Mouse (Mus musculus) heart, embryonic 14.5 days (tissue): Measurements from ENCODE around the gene Slamf6. TPM values are rescaled to one million over a fixed set of nuclear protein-coding genes. Genes with fewer than 3 reads are reported as not detected.

Source experiments
- ATAC-seq: fragments of 200-750 bp; cut with Nextera tagmentation; 2 replicates; pipeline ENCODE4 v1.8.0; 2017; ENCODE audit warnings: low read depth, moderate TSS enrichment; ENCODE audit not compliant: insufficient number of reproducible peaks, insufficient read depth, low FRiP score
- H3K27ac ChIP-seq, 2 experiments: fragments of 200-500 bp in 1 of 2; fragments of 300-500 bp in 1 of 2; sonication (generic) in 1 of 2; replicated peaks in 1 of 2; 2 replicates each; pipeline ENCODE4 v1.5.1; 2012 to 2014; ENCODE audit warnings: low read depth in 2 of 2, low read length in 2 of 2, control low read depth in 1 of 2, mild to moderate bottlenecking in 1 of 2, mixed read lengths in 1 of 2; ENCODE audit not compliant: control insufficient read depth in 1 of 2, insufficient read depth in 1 of 2
- H3K27me3 ChIP-seq: fragments of 300-500 bp; sonication (generic); 2 replicates; pipeline ENCODE4 v1.6.1; 2014; ENCODE audit warnings: mild to moderate bottlenecking, low read length, control low read depth; ENCODE audit not compliant: control insufficient read depth, insufficient read depth
- H3K36me3 ChIP-seq: fragments of 300-500 bp; sonication (generic); 2 replicates; pipeline ENCODE4 v1.6.1; 2014; ENCODE audit warnings: mild to moderate bottlenecking, control low read depth, low read length, mixed read lengths; ENCODE audit not compliant: control insufficient read depth, insufficient read depth
- H3K4me1 ChIP-seq, 2 experiments: fragments of 200-500 bp in 1 of 2; fragments of 300-500 bp in 1 of 2; sonication (generic) in 1 of 2; 2 replicates each; pipeline ENCODE4 v1.6.1; 2012 to 2014; ENCODE audit warnings: low read length in 2 of 2, control low read depth in 1 of 2, mixed read lengths in 1 of 2; ENCODE audit not compliant: control insufficient read depth in 2 of 2, insufficient read depth in 2 of 2
- H3K4me2 ChIP-seq: fragments of 300-500 bp; sonication (generic); 2 replicates; pipeline ENCODE4 v1.6.1; 2014; ENCODE audit warnings: mild to moderate bottlenecking, low read length
- H3K4me3 ChIP-seq, 2 experiments: fragments of 200-500 bp in 1 of 2; fragments of 300-500 bp in 1 of 2; sonication (generic) in 1 of 2; 2 replicates each; pipeline ENCODE4 v1.5.1; 2012 to 2014; ENCODE audit warnings: low read length in 2 of 2, mild to moderate bottlenecking in 2 of 2, control low read depth in 1 of 2, low read depth in 1 of 2, moderate library complexity in 1 of 2; ENCODE audit not compliant: control insufficient read depth in 1 of 2, insufficient read depth in 1 of 2
- H3K9ac ChIP-seq: fragments of 300-500 bp; sonication (generic); 2 replicates; pipeline ENCODE4 v1.6.1; 2014; ENCODE audit warnings: mild to moderate bottlenecking, low read length
- H3K9me3 ChIP-seq: fragments of 300-500 bp; sonication (generic); 2 replicates; pipeline ENCODE4 v1.6.1; 2016; ENCODE audit warnings: low read length, control low read depth; ENCODE audit not compliant: control insufficient read depth
- WGBS: fragments of 180-500 bp; shearing (Covaris S2); extraction: QIAGEN DNeasy Blood & Tissue Kit; methylation state at CpG from one replicate; pipeline ENCODE4 v1.1.7; 2014; 5-methylcytosine and 5-hydroxymethylcytosine counted together
- polyA plus RNA-seq: library from polyadenylated mRNA; unstranded; fragments of >200 nt; fragmentation: Nextera tagmentation; extraction: Ambion mirVana; gene quantifications from 2 replicates; pipeline ENCODE4 v1.2.1, GENCODE M21; 2014

Gene Slamf6
- polyA plus RNA-seq, 1 experiment from 2014 or later, result 0.14 TPM

DNA sequence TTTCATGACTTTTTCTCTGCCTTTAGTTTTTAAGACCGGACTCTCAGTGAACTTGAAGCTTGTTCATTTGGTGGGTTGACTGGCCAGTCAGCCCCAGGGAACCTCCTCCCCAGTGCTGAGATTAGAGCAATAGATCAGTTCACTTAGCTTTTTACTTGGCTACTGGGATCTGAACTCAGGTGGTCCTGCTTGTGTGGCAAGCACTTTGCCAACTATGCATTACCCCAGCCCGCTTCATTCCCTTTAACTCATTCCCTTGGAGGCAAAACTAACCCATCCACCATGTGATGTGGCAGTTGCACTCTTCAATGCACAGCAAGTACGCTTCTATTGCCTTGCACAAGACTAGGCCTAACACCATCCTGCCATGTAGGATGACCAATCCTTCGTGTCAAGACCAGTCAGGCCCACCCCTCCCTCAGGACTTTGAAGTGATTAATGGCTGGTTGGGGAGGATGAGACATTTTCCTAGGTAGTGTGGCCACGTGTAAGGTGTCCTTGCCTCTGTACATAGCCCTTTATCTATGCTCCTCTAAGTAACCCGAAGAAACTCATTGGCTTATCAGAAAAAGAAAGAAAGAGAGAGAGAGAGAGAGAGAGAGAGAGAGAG lies 2.7 kb downstream of the Slamf6 start:
- no peak for ATAC-seq
- H3K4me1 ChIP-seq, result no peaks in the 10 kb centered on the region
- no peak overlapping the region for H3K4me2 ChIP-seq
- H3K27ac ChIP-seq, result no peak overlapping the region
- H3K9ac ChIP-seq, result no peak overlapping the region
- H3K36me3 ChIP-seq, result no peaks in the 10 kb centered on the region
- H3K4me3 ChIP-seq, result no peak overlapping the region
- WGBS, result 79% methylated on average over 6 of the region's 6 CpGs
- H3K27me3 ChIP-seq, result no peaks in the 10 kb centered on the region
- no peaks in the 10 kb centered on the region for H3K9me3 ChIP-seq

GRCm38 (mm10) chr1:171920989-171921621 lies 3.8 kb downstream of the Slamf6 start:
- no peaks in the 10 kb centered on the region for H3K4me1 ChIP-seq
- no peak overlapping the region for H3K9ac ChIP-seq
- H3K36me3 ChIP-seq, result no peaks in the 10 kb centered on the region
- WGBS, result 77% methylated on average over 9 of the region's 9 CpGs
- no peak overlapping the region for H3K27ac ChIP-seq
- no peak overlapping the region for H3K4me3 ChIP-seq
- no peaks in the 10 kb centered on the region for H3K9me3 ChIP-seq
- no peak overlapping the region for H3K4me2 ChIP-seq
- ATAC-seq, result no peak
- no peaks in the 10 kb centered on the region for H3K27me3 ChIP-seq

- H3K4me1 ChIP-seq, result no peaks in the 10 kb centered on the region
- H3K36me3 ChIP-seq, result no peaks in the 10 kb centered on the region
- H3K9me3 ChIP-seq, result no peaks in the 10 kb centered on the region
- no peak overlapping the region for H3K4me3 ChIP-seq
- no peak overlapping the region for H3K27ac ChIP-seq
- H3K9ac ChIP-seq, result no peak overlapping the region
- 82% methylated on average over 2 of the region's 2 CpGs for WGBS
- no peak overlapping the region for H3K4me2 ChIP-seq
- no peak for ATAC-seq
- H3K27me3 ChIP-seq, result no peaks in the 10 kb centered on the region
Observed at GRCm38 (mm10) chr1:171921641-171922040, 4.3 kb downstream of the Slamf6 start.

DNA sequence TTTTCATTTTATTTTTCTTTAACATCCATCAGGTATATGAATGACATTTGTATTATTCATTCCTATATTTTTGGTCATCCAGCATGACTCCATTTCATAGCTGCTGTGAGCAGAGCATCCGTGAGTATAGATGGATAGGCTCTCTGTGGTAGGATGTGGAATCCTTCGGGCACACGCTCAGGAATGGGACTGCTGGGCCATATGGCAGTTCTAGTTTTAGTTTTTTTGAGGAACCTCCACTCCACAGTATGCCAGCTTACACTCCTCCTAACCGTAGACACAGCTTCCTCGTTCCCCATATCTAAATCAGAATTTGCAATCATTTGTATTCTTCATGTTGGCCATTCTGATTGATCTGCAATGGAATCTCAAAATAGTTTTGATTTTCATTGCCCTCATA lies 5.5 kb downstream of the Slamf6 start:
- Histone ChIP-seq H3K27me3 (no peaks in the 10 kb centered on the region), H3K4me2 (no peak overlapping the region), H3K9me3 (no peaks in the 10 kb centered on the region), H3K4me1 (no peaks in the 10 kb centered on the region), H3K4me3 (no peak overlapping the region), H3K36me3 (no peaks in the 10 kb centered on the region), H3K27ac (no peak overlapping the region), H3K9ac (no peak overlapping the region)
- no peak for ATAC-seq
- 86% methylated on average over 5 of the region's 5 CpGs for WGBS

GRCm38 (mm10) chr1:171924900-171925299 lies 7.6 kb downstream of the Slamf6 start:
- no peak for ATAC-seq

GRCm38 (mm10) chr1:171933851-171934250 lies 16.5 kb downstream of the Slamf6 start:
- 20% methylated on average over 3 of the region's 3 CpGs for WGBS
- Histone ChIP-seq H3K36me3 (no peaks in the 10 kb centered on the region), H3K9ac (no peak overlapping the region), H3K4me1 (no peaks in the 10 kb centered on the region), H3K27ac (no peak overlapping the region), H3K27me3 (no peaks in the 10 kb centered on the region), H3K4me2 (no peak overlapping the region), H3K4me3 (no peak overlapping the region), H3K9me3 (no peaks in the 10 kb centered on the region)
- ATAC-seq, result no peak

More at GRCm38 (mm10) chr1:171924900-171925299, 7.6 kb downstream of the Slamf6 start:
- Histone ChIP-seq H3K36me3 (no peaks in the 10 kb centered on the region), H3K27ac (no peak overlapping the region), H3K4me1 (no peaks in the 10 kb centered on the region), H3K9me3 (no peaks in the 10 kb centered on the region), H3K4me3 (no peak overlapping the region), H3K9ac (no peak overlapping the region), H3K4me2 (no peak overlapping the region), H3K27me3 (no peaks in the 10 kb centered on the region)
- 66% methylated on average over 3 of the region's 3 CpGs for WGBS

DNA sequence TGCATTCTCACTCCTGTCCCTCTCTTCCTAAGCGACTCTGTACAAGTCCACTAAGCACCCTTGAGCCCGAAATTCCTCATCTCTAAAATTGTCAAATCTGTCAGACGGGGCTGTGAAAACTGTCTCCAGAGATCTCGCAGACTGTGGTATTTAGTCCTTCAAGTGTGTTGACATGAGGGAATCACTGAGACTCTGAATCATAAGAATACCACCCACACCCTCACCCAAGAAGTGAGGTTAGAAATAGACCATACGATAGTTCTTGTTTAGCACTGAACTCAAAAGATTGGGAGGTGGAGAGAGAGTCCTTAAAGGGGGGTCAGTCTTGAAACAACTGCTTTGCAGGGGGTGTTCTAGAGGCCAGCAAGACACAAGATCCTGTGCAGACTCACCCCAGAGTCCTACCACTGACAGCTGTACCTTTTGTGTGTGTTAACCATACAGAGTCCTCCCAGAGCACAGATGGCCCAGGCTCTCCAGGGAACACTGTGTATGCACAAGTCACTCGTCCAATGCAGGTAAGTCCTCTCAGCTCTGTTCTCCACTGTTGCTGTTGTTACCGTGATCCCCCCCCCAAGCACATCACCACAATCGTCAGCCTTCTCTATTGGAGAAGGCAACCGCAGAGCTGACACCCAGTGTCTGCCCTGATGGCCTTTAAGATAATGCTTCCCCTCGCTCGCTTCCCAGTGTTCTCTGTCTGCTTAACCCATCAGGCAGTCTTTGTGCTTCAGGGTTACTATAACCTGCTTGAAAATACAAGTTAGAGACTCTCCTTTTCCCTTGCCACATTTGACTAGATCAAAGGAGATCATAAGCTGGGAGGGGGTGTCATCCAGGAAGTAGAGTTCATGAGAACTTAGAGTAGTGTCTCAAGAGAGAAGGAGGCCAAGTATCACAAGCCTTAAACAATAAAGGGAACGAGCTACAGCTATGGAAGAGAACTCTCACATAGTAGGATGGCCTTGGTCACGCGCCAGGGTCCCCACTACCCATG lies 21.9 kb downstream of the Slamf6 start:
- ATAC-seq, result no peak
- H3K36me3 ChIP-seq, result no peaks in the 10 kb centered on the region
- WGBS, result 64% methylated on average over 14 of the region's 14 CpGs

More for the DNA sequence above, 21.9 kb downstream of the Slamf6 start:
- no peaks in the 10 kb centered on the region for H3K4me1 ChIP-seq
- no peak overlapping the region for H3K27ac ChIP-seq
- no peaks in the 10 kb centered on the region for H3K9me3 ChIP-seq
- H3K9ac ChIP-seq, result no peak overlapping the region
- no peaks in the 10 kb centered on the region for H3K27me3 ChIP-seq
- no peak overlapping the region for H3K4me3 ChIP-seq
- no peak overlapping the region for H3K4me2 ChIP-seq
